Mouse (Mus musculus) T-cell, adult 2 months (primary cell): ENCODE measurements around the gene Dennd2c.
A peak's percentile ranks its signal among the peaks of the same experiment; 100 is the strongest.

ENCODE experiments used
- DNase-seq: peaks from one replicate; pipeline ENCODE4 v3.0.0; 2022; ENCODE audit warnings: low spot score

The Dennd2c gene

GRCm38 (mm10) chr3:103112216-103112615 is 9.8 kb downstream of the Dennd2c start:
- DNase-seq, result no peak

- no peak for DNase-seq
Observed at GRCm38 (mm10) chr3:103123636-103124035, 21.2 kb downstream of the Dennd2c start.

GRCm38 (mm10) chr3:103126138-103126537 is 23.7 kb downstream of the Dennd2c start:
- DNase-seq, result no peak

GRCm38 (mm10) chr3:103127177-103127576 is 24.8 kb downstream of the Dennd2c start:
- no peak for DNase-seq

- DNase-seq, result no peak
Observed at GRCm38 (mm10) chr3:103127721-103128120, 25.3 kb downstream of the Dennd2c start.

- no peak for DNase-seq
Observed at GRCm38 (mm10) chr3:103128251-103128650, 25.8 kb downstream of the Dennd2c start.

GRCm38 (mm10) chr3:103129367-103130159 is 27.2 kb downstream of the Dennd2c start:
- DNase-seq, result no peak

- DNase-seq, result peak; percentile 19
Observed at GRCm38 (mm10) chr3:103130236-103130751, 27.9 kb downstream of the Dennd2c start.

GRCm38 (mm10) chr3:103133098-103133497 is 30.7 kb downstream of the Dennd2c start:
- DNase-seq, result no peak

- DNase-seq, result no peak
Observed at GRCm38 (mm10) chr3:103136414-103137077, 34.1 kb downstream of the Dennd2c start.

- DNase-seq, result no peak
Observed at GRCm38 (mm10) chr3:103139047-103139446, 36.6 kb downstream of the Dennd2c start.

- DNase-seq, result peak; percentile 6
Observed at GRCm38 (mm10) chr3:103140095-103140838, 37.9 kb downstream of the Dennd2c start.

- DNase-seq, result no peak
Observed at GRCm38 (mm10) chr3:103141287-103141686, 38.9 kb downstream of the Dennd2c start.

- no peak for DNase-seq
Observed at GRCm38 (mm10) chr3:103142366-103142765, 40.0 kb downstream of the Dennd2c start.

GRCm38 (mm10) chr3:103145336-103145735 is 42.9 kb downstream of the Dennd2c start:
- no peak for DNase-seq

- DNase-seq, result no peak
Observed at GRCm38 (mm10) chr3:103145791-103146190, 43.4 kb downstream of the Dennd2c start.

GRCm38 (mm10) chr3:103146330-103147166 is 44.1 kb downstream of the Dennd2c start:
- DNase-seq, result no peak

- no peak for DNase-seq
Observed at GRCm38 (mm10) chr3:103147775-103148174, 45.4 kb downstream of the Dennd2c start.

GRCm38 (mm10) chr3:103148941-103149340 is 46.5 kb downstream of the Dennd2c start:
- DNase-seq, result no peak

GRCm38 (mm10) chr3:103153761-103154160 is 51.4 kb downstream of the Dennd2c start:
- DNase-seq, result no peak

- DNase-seq, result no peak
Observed at GRCm38 (mm10) chr3:103159232-103159900, 57.0 kb downstream of the Dennd2c start.
